Mouse (Mus musculus) layer of hippocampus, postnatal 10 days (tissue): ENCODE measurements around the gene Mkrn2os. TPM values are rescaled to one million over a fixed set of nuclear protein-coding genes. Genes with fewer than 3 reads are reported as not detected.
"Not testable (repeated sequence)": the region's sequence is repeated elsewhere in the genome, so short reads cannot be mapped to it uniquely, and the experiment has no call there.

Source experiments
- DNase-seq, 2 experiments: peaks; one replicate each; pipeline ENCODE4 v3.0.0; 2021; ENCODE audit warnings: low spot score in 2 of 2
- long read RNA-seq: library from polyadenylated mRNA; stranded (forward); transcript quantifications from one replicate; pipeline ENCODE4 v2.0.0, GENCODE M21; 2023
- total RNA-seq, 2 experiments: library from RNA; stranded (reverse); gene quantifications; 2 replicates each; pipeline ENCODE4 v1.2.3; 2021

Gene Mkrn2os
- not detected for total RNA-seq
- long read RNA-seq, partial matches to known transcripts = 0 of 1 reads
- long read RNA-seq, other reads (novel, unspliced or antisense) = 1 of 1 reads

DNA sequence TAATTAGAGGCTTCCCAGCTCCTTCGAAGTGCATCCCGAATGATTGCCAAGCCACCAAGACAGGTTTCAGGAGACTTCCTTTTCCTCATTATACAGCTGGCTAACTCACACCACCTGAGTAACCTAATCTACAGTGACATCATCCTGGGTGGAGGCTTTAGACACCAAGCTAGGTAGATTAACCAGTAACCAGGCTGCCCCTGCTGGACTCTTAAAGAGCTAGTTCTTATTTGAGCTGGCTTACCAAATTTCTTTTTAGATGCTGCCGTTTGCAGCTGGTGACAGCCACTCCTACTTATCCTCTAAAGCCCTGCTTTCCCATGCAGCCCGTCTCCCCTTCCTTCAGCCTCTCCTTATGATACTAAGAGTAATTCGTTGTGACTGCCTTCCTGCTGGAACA is at the start of gene Mkrn2os:
Gene Mkrn2os (minus strand): TSS at position 119 of the 400 bp plus-strand sequence.
- no peak for DNase-seq

DNA sequence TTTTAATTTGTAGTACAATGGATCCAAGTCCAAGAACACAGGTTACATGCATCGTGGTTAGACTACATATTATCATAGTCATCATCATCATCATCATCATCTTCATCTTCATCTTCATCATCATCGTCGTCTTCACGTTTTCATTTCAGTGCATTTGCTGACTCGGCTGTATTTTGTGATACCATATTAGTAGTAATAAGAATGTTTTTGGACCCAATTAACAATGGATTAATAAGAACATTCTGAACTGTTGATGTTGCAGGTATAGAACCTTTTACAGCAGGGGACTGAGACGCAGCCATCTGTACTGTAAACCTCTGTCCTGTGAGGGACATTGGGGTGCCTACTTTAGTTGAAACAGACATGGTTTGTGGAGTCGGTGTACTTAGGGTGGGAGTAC is 45.8 kb upstream of the Mkrn2os start:
- not testable (repeated sequence) for DNase-seq

DNA sequence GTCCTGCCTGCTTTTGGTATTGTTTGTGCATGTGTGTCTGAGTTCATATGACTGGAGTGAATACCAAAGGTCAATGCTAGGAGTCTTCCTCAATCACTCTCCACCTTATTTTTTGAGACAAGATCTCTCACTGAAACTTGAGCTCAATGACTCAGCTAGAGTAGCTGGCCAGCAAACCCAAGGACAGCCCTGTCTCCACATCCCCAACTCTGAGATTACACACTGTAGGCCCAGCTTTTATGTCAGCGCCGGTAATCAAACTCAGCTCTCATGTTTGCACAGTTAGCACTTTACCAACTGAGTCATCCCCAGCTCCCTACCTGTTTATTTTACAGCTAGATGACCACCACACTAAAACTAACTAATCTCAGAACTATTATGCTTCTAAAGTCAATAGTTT is 41.6 kb upstream of the Mkrn2os start:
- no peak for DNase-seq

DNA sequence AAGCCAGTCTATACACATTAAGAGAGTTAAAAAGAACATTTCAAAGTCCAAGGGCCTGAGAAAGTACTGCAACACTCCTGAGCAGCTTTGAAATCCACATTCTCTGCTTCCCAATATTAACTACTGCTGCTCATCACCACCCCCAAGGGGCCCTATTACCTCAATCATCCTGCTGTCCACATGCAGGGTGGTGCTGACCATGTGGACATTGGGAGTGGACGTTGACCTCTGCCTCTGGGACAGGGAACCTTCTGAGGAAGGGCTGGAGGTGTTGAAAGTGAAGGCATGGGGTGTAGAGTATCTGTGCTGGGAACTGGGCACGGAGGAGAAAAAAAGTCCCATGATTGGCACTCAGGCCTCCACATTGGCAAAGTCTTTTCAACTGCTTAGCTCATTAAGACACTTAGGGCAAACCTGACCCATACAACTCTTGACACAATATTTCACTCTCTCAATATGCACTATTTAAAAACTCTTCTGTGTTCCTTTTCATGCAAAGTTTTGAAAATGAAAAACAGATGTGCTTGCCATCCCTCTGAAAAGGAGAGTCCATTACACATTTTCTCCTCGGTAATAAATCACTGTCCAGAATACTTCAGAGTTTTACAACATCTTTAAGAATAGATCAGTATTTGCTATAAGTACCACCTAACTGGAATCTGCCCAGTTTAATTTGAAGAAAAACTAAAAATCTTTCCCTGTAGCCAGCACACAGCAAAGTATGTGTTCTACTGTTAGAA is 38.9 kb upstream of the Mkrn2os start:
- no peak for DNase-seq

DNA sequence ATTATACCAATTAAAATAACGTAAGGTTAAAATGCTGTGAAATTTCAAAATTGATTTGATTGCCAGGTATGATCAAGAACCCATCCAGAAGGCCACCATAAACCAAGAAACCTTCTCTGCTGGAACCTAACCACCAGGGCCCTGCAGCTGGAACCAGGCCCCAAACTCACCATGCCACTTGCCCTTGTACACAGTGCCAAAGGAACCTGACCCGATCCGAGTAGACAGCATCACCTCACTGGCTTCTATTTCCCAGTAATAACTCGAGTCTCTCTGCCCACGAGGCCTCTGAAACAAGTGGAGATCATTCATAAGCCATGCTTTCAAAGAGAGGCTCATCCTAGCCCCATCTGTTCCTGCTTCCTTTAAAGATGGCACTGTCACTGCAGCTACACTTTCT is 33.7 kb upstream of the Mkrn2os start:
- no peak for DNase-seq

DNA sequence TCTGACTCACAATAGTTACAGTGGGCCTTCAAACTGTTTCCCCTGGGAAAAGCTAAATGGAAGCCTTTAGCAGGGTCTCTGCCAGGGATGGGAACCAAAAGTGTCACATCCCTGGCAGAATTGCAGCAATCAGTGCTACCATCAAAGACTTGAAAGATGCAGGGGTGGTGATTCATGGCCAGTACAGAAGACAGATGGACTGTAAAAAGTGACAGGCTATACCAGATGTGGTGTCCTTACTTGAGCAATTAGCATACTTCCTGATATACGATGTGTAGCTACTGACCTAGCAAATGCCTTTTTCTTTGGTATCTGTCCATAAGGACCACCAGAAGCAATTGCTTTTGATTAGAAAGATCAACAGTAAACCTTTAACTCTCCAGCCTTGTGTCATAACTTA is 28.6 kb upstream of the Mkrn2os start:
- no peak for DNase-seq

DNA sequence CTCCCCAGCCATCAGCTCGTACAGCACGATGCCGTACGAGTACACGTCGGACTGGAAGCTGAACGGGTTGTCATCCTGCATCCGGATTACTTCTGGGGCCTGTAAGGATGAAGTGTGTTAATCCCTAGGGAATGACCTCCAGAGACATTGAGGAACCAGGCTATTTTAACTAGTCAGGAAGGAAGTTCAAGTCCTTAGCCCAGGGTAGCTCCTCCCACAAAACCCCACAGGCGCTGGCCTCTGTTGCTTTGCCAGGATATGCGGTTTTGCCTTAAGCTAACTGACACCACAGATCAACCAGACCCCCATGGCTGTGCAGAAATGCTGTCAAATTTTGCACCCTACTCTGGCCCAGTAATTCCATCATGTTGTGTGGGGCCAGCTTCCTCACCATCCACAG is 27.4 kb upstream of the Mkrn2os start:
- no peak for DNase-seq

DNA sequence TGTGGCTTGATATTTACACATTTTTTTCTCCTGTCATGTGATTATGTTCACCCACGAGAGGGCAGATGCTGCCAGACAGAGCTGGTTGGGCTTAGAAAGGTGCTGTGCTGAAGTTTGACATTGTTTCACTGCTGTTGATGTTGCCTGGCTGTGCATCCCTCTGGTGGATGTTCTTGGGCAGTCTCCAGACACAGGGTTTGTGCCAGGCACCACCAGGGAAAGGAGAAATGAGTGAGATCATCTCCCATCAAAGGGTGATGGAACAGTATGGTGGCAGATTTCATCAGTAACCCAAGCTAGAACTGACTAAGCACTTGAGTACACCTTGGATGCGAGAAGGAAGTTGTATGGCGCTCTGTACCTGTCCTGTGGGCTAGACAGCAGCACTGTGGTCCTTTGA is 23.6 kb upstream of the Mkrn2os start:
- no peak for DNase-seq

DNA sequence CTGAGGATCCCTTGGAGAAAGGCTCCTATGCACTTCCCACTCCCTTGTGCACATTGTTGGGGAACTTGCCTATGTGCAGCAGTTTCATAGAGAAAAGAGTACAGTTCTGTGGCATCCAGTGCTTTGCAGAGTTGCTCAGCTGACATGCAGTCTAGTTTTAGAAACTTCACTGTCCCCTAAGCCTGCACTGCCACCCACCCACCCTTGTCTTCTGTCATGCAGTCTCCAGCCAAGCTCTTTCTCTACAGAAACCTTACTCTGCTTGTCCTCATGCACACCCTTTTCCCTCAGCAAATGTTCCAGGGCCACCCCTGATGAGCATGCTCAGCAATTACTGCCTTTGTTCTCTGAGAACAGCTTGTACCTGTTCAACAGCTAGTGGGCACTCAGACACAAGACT is 21.4 kb upstream of the Mkrn2os start:
- DNase-seq = no peak

DNA sequence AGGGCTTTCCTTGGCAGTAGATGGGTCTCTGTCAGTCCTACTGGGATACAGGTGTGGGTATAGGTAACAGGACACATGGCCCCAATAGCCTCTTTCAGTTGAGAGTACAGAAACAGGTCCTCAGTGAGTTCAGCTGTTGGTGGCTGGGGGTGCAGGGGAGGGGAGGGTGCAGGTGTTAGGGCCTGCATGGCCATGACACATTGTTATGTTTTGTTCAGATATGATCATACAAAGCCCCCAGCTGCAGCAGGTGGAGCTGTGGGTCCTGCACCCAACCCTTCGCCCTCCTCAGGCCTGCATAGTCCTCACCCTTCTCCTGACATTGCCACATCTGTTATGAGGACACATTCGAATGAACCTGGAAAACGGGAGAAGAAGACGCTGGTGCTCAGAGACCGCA is 17.9 kb upstream of the Mkrn2os start:
- no peak for DNase-seq

DNA sequence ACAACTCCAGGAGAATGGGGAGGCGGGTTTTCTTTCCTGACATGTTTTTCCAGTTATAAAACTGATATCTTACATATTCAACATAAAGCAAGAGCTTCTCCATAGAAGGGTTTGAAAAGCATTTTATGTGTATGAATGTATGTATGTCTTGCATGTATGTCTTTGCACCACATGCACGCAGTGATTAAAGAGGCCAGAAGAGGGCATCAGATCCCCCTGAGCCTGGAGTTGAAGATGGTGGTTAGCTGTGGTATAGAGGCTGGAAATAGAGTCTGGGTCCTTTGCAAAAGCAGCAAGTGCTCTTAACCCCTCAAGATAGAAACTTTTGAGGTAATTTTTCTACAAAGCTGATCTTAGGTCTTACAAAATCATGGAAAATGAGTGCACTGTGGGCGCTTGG is 16.7 kb upstream of the Mkrn2os start:
- DNase-seq = no peak

DNA sequence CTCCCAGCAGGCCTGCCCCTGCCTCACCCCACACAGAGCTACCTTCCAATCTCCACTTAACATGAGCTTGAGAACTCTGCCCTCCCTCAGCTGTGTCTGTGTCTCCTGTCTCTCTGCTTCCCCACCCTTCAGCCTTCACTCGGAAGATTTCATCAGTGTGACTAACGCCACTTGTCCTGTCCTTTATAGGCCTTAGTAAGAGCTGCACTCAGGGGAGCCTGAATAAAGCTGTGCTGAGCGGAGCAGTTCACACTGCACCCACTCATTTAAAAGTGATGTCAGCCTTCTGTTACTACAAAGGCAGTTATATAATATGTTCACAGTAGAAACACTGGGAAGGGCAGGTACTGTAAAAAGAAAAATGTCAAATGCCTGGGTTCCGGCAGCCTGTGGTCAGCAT is 15.1 kb upstream of the Mkrn2os start:
- DNase-seq = no peak

DNA sequence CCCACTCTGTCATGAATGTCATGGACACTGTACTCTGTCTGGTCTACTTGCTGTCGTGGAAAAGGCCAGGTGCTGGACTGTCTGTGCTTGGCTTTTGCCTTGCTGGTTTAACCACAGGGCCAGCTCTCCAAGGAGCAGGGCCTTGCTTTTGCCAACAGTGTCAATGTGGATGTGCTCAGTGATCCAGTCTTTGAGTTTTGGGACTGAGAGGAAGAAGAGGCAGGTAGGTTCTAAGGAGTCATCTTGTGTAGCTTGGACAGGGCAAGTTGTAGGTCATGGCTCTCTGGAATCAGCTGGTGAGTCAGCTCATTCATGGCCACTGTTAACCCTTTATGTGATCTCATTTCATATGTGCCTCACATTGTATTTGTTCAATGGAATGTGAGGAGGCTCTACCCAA is 14.1 kb upstream of the Mkrn2os start:
- no peak for DNase-seq

DNA sequence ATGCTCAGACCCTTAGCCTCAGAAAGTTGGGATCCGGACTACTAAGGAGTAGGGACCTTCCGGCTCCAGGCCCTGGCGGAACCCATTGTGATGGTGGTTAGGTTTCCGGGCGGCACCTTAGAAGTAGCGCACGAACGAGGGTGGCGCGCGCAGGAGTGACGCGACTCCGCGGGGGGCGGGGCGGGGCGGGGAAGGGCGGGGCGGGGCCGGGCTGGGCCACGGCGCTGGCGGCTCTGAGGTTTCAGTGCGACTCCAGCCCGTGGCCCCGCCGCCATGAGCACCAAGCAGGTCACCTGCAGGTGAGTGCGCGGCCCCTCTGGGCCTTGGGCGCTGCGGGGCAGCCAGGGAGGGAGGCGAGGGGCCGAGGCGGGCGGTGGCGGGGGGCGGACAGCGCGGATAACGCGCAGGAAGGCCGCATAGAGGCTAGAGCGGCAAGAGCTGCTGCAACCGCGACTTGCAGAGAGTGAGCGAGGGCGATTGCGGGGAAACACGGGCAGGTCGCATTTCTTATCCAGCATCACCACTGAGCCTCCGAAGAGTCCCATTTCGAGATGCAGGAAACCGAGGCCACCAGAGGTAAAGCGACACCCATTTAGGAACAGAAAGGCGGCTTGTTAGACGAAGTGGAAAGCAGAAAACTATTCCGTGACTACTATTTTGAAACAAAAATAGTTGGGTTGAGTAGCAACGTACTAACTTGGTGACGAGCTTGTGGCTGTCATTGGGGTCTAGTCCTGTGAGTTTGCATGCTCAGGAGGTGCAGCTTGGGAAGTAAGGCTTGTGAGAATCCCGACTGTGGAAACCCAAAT is 9.5 kb upstream of the Mkrn2os start, which contains the start of gene Mkrn2:
Gene Mkrn2 (plus strand): TSS at position 188 of the 809 bp plus-strand sequence.
- peak; percentile 90 to 94 for DNase-seq

DNA sequence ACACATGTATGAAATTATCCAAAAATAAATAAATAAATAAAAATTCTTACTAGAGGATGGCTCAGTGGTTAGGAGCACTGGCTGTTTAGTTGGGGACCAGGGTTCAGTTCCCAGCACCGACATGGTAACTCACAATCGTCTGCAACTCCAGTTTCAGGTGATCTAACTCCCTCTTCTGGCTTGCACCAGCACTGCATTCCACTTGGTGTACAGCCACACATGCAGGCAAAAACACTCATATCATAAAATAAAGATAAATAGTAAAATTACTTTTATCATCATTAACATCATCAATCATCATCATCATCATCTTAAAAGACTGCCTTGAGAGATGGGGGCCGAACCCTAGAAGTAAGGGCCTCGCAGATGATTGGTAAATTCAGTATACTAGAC is 8.9 kb upstream of the Mkrn2os start:
- DNase-seq = no peak

DNA sequence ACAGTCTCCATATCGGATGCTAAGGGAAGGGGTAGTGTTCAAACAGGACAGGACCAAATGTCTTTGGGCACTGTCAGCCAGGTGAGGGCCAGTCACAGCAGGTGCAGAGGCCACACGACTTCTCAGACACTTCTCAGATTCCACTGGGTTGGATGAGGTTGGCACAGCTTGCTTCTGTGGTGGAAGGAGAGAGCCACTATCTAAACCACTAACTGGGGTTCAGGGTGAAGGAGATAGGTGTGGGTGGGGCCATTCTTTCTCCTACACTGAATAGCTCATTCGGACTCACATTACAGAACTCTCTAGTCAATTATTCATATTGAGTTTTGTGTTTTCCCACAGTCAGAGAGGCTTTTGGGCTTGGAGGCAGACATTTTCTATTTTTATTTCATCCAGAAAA is 3.3 kb upstream of the Mkrn2os start:
- DNase-seq = no peak

DNA sequence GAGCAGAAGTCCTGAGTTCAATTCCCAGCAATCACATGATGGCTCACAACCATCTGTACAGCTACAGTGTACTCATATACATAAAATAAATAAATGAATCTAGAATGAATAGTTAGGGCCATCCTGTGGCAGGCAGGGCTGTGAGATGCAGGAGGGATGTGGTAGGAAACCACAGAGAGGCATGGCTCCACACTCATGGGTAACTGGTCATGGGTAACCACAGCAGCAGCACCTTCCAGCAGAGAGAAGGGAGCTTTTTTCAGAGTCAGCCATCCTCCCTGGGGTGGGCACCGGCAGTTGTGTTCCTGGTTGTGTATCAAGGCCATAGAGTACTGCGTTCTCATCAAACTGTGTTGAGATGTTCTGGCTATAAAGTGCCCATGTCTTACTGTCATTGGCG is 2.1 kb upstream of the Mkrn2os start:
- no peak for DNase-seq

DNA sequence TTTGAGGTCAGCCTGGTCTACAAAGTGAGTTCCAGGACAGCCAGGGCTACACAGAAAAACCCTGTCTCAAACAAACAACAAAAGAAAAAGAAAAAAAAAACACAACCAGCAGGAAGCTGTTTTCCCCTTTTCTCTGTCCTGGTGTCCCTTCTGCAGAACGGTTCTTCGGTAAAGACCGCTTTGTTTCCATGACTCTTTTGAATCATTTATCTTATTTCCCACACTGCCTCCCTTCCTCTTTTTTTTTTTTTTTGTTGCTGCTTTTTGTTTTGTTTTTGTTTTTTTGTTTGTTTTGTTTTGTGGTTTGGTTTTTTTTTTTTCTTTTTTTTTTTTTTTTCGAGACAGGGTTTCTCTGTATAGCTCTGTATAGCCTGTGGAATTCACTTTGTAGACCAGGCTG is 876 bp upstream of the Mkrn2os start:
- DNase-seq = no peak

DNA sequence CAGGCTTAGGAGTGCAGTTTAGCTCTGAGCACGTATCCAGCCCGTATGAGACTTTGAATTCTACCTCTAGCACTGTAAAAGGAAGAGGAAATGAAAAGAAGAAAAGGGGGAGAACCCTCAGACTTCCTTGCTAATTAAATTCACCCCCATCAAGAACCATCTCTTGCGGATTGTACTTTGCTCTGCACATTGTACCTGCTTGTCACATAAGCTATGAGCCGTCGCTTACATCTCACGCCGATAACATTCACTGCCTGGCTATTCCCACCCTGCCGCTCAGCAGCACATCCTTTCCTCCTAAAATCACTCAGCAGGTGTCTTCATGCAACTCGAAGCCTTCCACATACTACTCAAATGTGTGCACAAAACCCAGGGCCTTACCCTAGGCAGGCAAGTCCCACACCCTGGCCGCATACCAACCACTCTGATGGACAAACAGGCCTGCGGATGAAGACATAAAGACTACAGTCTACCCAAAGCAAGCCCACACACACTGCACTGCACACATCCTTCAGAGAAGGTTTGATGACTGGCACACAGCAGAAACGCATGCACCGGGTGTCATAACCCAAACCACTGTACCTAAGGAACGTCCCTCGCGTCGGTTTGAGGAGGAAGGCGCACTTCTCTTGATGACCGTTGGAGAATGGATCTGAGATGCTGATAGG is 550 bp downstream of the Mkrn2os start:
- no peak for DNase-seq

DNA sequence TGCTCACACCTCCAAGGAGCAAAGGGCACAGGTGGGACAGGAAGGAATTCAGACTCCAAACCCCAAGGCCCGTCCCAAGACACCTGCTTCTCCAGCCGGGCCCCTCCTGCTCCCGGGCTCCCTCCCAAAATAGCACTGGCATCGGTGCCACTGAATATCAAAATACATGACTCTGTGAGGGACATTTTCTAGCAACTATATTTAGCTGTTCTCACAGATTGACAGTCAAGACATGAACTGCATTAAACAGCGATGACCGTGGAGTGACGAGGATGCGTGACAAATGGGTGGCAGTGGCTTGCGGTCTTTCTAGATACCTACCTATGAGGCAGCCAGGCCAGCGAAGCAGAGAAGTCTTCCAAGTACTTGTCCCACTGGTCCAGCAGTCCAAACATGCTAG is 6.1 kb downstream of the Mkrn2os start:
- DNase-seq = no peak

DNA sequence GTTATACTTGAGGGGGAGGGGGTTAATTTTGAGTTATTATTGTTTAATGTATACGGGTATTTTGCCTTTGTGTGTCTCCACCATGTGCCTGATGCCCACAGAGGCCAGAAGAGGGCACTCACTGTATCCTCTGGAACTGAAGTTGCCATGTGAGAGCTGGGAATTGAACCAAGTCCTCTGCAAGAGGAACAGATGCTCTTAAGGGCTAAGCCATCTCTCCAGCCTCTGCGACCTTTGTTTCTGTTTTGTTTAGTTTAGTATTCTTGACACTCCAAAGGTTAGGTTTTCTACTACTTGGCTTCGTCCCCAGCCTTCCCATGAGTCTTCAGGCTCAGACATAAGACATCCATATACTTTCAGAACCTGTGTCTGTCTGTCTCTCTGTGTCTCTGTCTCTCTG is 8.2 kb downstream of the Mkrn2os start:
- no peak for DNase-seq
